Mouse (Mus musculus) myocyte (in vitro differentiated cells): ENCODE measurements around the gene Ghrhr. TPM values are rescaled to one million over a fixed set of nuclear protein-coding genes. Genes with fewer than 3 reads are reported as not detected.
A peak's percentile ranks its signal among the peaks of the same experiment; 100 is the strongest.

Source experiments
- H3K27me3 ChIP-seq: one replicate; pipeline ENCODE4 v1.6.1; 2011; ENCODE audit not compliant: control insufficient read depth, insufficient read depth, insufficient read length
- H3K36me3 ChIP-seq: one replicate; pipeline ENCODE4 v1.6.1; 2011; ENCODE audit not compliant: control insufficient read depth, insufficient read depth
- H3K4me2 ChIP-seq: one replicate; pipeline ENCODE4 v1.6.1; 2011; ENCODE audit warnings: low read depth, control low read depth
- H3K4me3 ChIP-seq: one replicate; pipeline ENCODE4 v1.5.1; 2011; ENCODE audit warnings: mild to moderate bottlenecking, control low read depth, moderate library complexity
- H3K79me2 ChIP-seq: one replicate; pipeline ENCODE4 v1.6.1; 2011; ENCODE audit not compliant: control insufficient read depth, insufficient read depth
- H3ac ChIP-seq: one replicate; pipeline ENCODE4 v1.6.1; 2011; ENCODE audit not compliant: control insufficient read depth, insufficient read length
- CEBPB ChIP-seq: IDR thresholded peaks from 2 replicates; pipeline ENCODE4 v1.6.1; 2011; ENCODE audit warnings: mild to moderate bottlenecking, moderate library complexity; ENCODE audit not compliant: poor library complexity, insufficient read depth, severe bottlenecking
- E2F4 ChIP-seq: IDR thresholded peaks from one replicate; pipeline ENCODE4 v1.6.1; 2011; ENCODE audit warnings: mild to moderate bottlenecking, control low read depth, moderate library complexity; ENCODE audit not compliant: insufficient read depth
- MAX ChIP-seq: IDR thresholded peaks from one replicate; pipeline ENCODE4 v1.6.1; 2011; ENCODE audit warnings: low read depth, mild to moderate bottlenecking, control low read depth
- MYOD1 ChIP-seq, 3 experiments: IDR thresholded peaks; one replicate each; pipeline ENCODE4 v1.6.1; 2011; ENCODE audit warnings: control low read depth in 2 of 3, low read depth in 2 of 3, mild to moderate bottlenecking in 2 of 3, moderate library complexity in 1 of 3; ENCODE audit not compliant: insufficient read length in 2 of 3, control insufficient read depth in 1 of 3
- MYOG ChIP-seq, 3 experiments: IDR thresholded peaks; one replicate each; pipeline ENCODE4 v1.6.1; 2011; ENCODE audit warnings: control low read depth in 2 of 3, low read depth in 2 of 3, mild to moderate bottlenecking in 2 of 3; ENCODE audit not compliant: insufficient read length in 2 of 3, control insufficient read depth in 1 of 3, insufficient read depth in 1 of 3
- POLR2A ChIP-seq: IDR thresholded peaks from one replicate; pipeline ENCODE4 v1.6.1; 2011; ENCODE audit warnings: low read depth, mild to moderate bottlenecking, control low read depth, moderate library complexity; ENCODE audit not compliant: insufficient read length
- POLR2AphosphoS2 ChIP-seq: IDR thresholded peaks from one replicate; pipeline ENCODE4 v1.6.1; 2011; ENCODE audit warnings: low read depth, control low read depth; ENCODE audit not compliant: insufficient read length
- REST ChIP-seq: IDR thresholded peaks from one replicate; pipeline ENCODE4 v1.6.1; 2011; ENCODE audit warnings: mild to moderate bottlenecking, control low read depth, moderate library complexity; ENCODE audit not compliant: insufficient read depth, insufficient read length
- SRF ChIP-seq: IDR thresholded peaks from one replicate; pipeline ENCODE4 v1.6.1; 2011; ENCODE audit warnings: low read depth; ENCODE audit not compliant: control insufficient read depth, insufficient read length
- TCF12 ChIP-seq: IDR thresholded peaks from one replicate; pipeline ENCODE4 v1.6.1; 2011; ENCODE audit warnings: mild to moderate bottlenecking, control low read depth; ENCODE audit not compliant: poor library complexity, insufficient read depth, severe bottlenecking
- TCF3 ChIP-seq: IDR thresholded peaks from one replicate; pipeline ENCODE4 v1.6.1; 2011; ENCODE audit warnings: low read depth, control low read depth; ENCODE audit not compliant: insufficient read length
- USF1 ChIP-seq: IDR thresholded peaks from one replicate; pipeline ENCODE4 v1.6.1; 2011; ENCODE audit warnings: low read depth, mild to moderate bottlenecking, control low read depth, moderate library complexity
- polyA plus RNA-seq: library from polyadenylated mRNA; unstranded; fragments of >200 nt; fragmentation: generic; extraction: Trizol; gene quantifications from one replicate; pipeline ENCODE4 v1.2.1, GENCODE M21; 2012; ENCODE audit warnings: missing spikeins

Ghrhr gene
- polyA plus RNA-seq, 1 experiment, result not detected

GRCm38 (mm10) chr6:55332100-55332772, 43.9 kb upstream of the Ghrhr start:
- no peak overlapping the region for H3K4me2 ChIP-seq
- H3ac ChIP-seq, result no peak overlapping the region
- TF ChIP-seq CEBPB (no peak), POLR2A (no peak), MYOG (IDR thresholded peaks at IDR 0.05; ENCODE audit: control insufficient read depth in 1 of 3, insufficient read depth in 1 of 3, insufficient read length in 2 of 3, low read depth in 2 of 3) (no peak), MYOD1 (IDR thresholded peaks at IDR 0.05; ENCODE audit: control insufficient read depth in 1 of 3, insufficient read length in 2 of 3, low read depth in 2 of 3) (no peak), TCF12 (no peak), TCF3 (no peak), MAX (no peak), USF1 (no peak), SRF (no peak), POLR2AphosphoS2 (no peak), REST (no peak), E2F4 (no peak)
- no peak overlapping the region for H3K4me3 ChIP-seq
- H3K36me3 ChIP-seq, result no peaks in the 10 kb centered on the region
- H3K27me3 ChIP-seq, result no peaks in the 10 kb centered on the region
- H3K79me2 ChIP-seq, result no peaks in the 10 kb centered on the region

GRCm38 (mm10) chr6:55332773-55333109, 43.4 kb upstream of the Ghrhr start:
- Histone ChIP-seq H3K36me3 (no peaks in the 10 kb centered on the region), H3ac (no peak overlapping the region), H3K4me2 (no peak overlapping the region), H3K27me3 (no peaks in the 10 kb centered on the region), H3K4me3 (no peak overlapping the region), H3K79me2 (no peaks in the 10 kb centered on the region)
- no peak for TF ChIP-seq MAX
- TF ChIP-seq SRF, result no peak
- TF ChIP-seq USF1, result no peak
- TF ChIP-seq E2F4, result no peak
- TF ChIP-seq CEBPB, result no peak
- TF ChIP-seq TCF3, result no peak
- no peak for TF ChIP-seq MYOD1 (IDR thresholded peaks at IDR 0.05; ENCODE audit: control insufficient read depth in 1 of 3, insufficient read length in 2 of 3, low read depth in 2 of 3)
- TF ChIP-seq POLR2AphosphoS2, result no peak
- no peak for TF ChIP-seq REST
- no peak for TF ChIP-seq POLR2A
- TF ChIP-seq MYOG (IDR thresholded peaks at IDR 0.05; ENCODE audit: control insufficient read depth in 1 of 3, insufficient read depth in 1 of 3, insufficient read length in 2 of 3, low read depth in 2 of 3), result no peak
- TF ChIP-seq TCF12, result no peak

- no peak for TF ChIP-seq MAX
- no peak for TF ChIP-seq MYOD1 (IDR thresholded peaks at IDR 0.05; ENCODE audit: control insufficient read depth in 1 of 3, insufficient read length in 2 of 3, low read depth in 2 of 3)
- TF ChIP-seq E2F4, result no peak
- TF ChIP-seq MYOG (IDR thresholded peaks at IDR 0.05; ENCODE audit: control insufficient read depth in 1 of 3, insufficient read depth in 1 of 3, insufficient read length in 2 of 3, low read depth in 2 of 3), result no peak
- TF ChIP-seq POLR2AphosphoS2, result no peak
- peak; percentile 47 for TF ChIP-seq POLR2A
- TF ChIP-seq CEBPB, result no peak
- no peak for TF ChIP-seq USF1
- no peak within 1 kb of the TSS for H3ac ChIP-seq
- H3K36me3 ChIP-seq, result no peaks in the 10 kb centered on the region
- peak within 1 kb of the TSS; percentile 15 for H3K4me3 ChIP-seq
- H3K79me2 ChIP-seq, result no peaks in the 10 kb centered on the region
- peak within 1 kb of the TSS; percentile 74 for H3K4me2 ChIP-seq
- H3K27me3 ChIP-seq, result no peaks in the 10 kb centered on the region
Observed at GRCm38 (mm10) chr6:55335989-55336514, 40.0 kb upstream of the Ghrhr start, which contains the start of gene Aqp1. TSS of gene Aqp1 (plus strand) at chr6:55336432.

GRCm38 (mm10) chr6:55337242-55337641, 38.9 kb upstream of the Ghrhr start:
- Histone ChIP-seq H3K36me3 (no peaks in the 10 kb centered on the region), H3K4me3 (peak overlapping the region; percentile 15), H3K27me3 (no peaks in the 10 kb centered on the region), H3K79me2 (no peaks in the 10 kb centered on the region), H3ac (no peak overlapping the region), H3K4me2 (peak overlapping the region; percentile 74)
- TF ChIP-seq POLR2AphosphoS2, result no peak
- no peak for TF ChIP-seq USF1
- no peak for TF ChIP-seq TCF12
- no peak for TF ChIP-seq SRF
- no peak for TF ChIP-seq E2F4
- no peak for TF ChIP-seq MYOD1 (IDR thresholded peaks at IDR 0.05; ENCODE audit: control insufficient read depth in 1 of 3, insufficient read length in 2 of 3, low read depth in 2 of 3)
- TF ChIP-seq TCF3, result no peak
- TF ChIP-seq MYOG (IDR thresholded peaks at IDR 0.05; ENCODE audit: control insufficient read depth in 1 of 3, insufficient read depth in 1 of 3, insufficient read length in 2 of 3, low read depth in 2 of 3), result no peak
- TF ChIP-seq CEBPB, result no peak
- TF ChIP-seq POLR2A, result no peak
- TF ChIP-seq MAX, result no peak
- no peak for TF ChIP-seq REST

- Histone ChIP-seq H3K4me3 (peak overlapping the region; percentile 15), H3K36me3 (no peaks in the 10 kb centered on the region), H3ac (no peak overlapping the region), H3K27me3 (no peaks in the 10 kb centered on the region), H3K79me2 (no peaks in the 10 kb centered on the region), H3K4me2 (peak overlapping the region; percentile 74)
- TF ChIP-seq E2F4 (no peak), USF1 (no peak), SRF (no peak)
Observed at GRCm38 (mm10) chr6:55338077-55338476, 38.0 kb upstream of the Ghrhr start.
